Mouse (Mus musculus): ENCODE measurements around the gene Gm20792.
"Not testable (repeated sequence)": the region's sequence is repeated elsewhere in the genome, so short reads cannot be mapped to it uniquely, and the experiment has no call there.

Gene Gm20792

GRCm38 (mm10) chrY:48311555-48311954 is at the start of gene Gm20792:
Gene Gm20792, plus strand, starts transcription at chrY:48311855.
- DNase-seq (ENCODE audit: low spot score in 2 of 2): not testable (repeated sequence)

All from right cerebral cortex, postnatal 36 days (tissue).